In the genomic region with DNA sequence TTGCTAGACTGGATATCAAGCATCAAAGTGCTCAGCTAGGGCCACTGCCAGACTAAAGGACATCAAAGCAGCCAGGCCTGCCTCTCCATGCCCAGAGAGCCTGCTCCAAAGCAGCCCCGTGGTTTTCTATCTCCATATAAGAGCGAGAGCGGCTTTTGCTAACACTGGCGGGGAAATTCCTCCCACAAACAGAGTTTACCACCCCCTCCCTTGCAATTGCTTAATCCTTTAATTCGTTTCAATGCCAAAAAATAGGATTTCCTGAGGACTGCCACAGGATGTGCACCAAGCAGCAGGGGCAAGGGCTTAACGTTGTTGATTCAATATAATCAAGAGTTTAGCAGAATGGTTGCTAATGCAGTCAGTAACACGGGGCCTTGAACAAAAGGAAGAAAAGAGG, we compare ENCODE assay signal across 14 mouse cellular contexts. TPM values are rescaled to one million over a fixed set of nuclear protein-coding genes. Genes with fewer than 3 reads are reported as not detected.
A peak's percentile ranks its signal among the peaks of the same experiment; 100 is the strongest.
DNase-seq lines count a peak whose midpoint lies in the region; ATAC-seq and TF ChIP-seq lines count a peak whose summit lies in the region.
"Had no signal": no experiment of that assay in that cellular context is flagged by ENCODE, and none has a peak within 500 bp of the region (broad histone marks: within the 10 kb centered on the region; RNA-seq: fewer than 3 reads in every experiment).

No protein-coding gene starts in this region.

- no peaks in the 10 kb centered on the region; the same call in 1 of the 2 replicates for H3K36me3 ChIP-seq in neural tube, embryonic 15.5 days
- H3K36me3 ChIP-seq in stomach, postnatal 0 days (ENCODE audit: control insufficient read depth, insufficient read depth, low read length) = no peaks in the 10 kb centered on the region

- peak; percentile 46 for DNase-seq in heart, adult 11 months
- DNase-seq in heart, adult 8-10 months (ENCODE audit: low spot score) = no peak
- no peak for DNase-seq in neural tube, embryonic 10.5 days (ENCODE audit: extremely low spot score, low spot score)
- DNase-seq in stomach, postnatal 0 days (ENCODE audit: low spot score) = no peak
- no peak for DNase-seq in adrenal gland, postnatal 14 days
- no peak for DNase-seq in kidney, postnatal 10 days
- DNase-seq: adrenal gland, postnatal 36 days; heart, postnatal 36 days; kidney, postnatal 4 days; right cerebral cortex, postnatal 14 days had no signal

- peaks cover 19% of the 10 kb centered on the region for H3K4me1 ChIP-seq in neural tube, embryonic 15.5 days
- no peaks in the 10 kb centered on the region for H3K4me1 ChIP-seq in stomach, postnatal 0 days (replicated peaks; ENCODE audit: control insufficient read depth, insufficient read depth)

- TF ChIP-seq EP300 in stomach, postnatal 0 days (optimal IDR thresholded peaks at IDR 0.05) = no peak

- H3K27ac ChIP-seq in neural tube, embryonic 15.5 days (replicated peaks) = 0 out of 2 replicates have a peak overlapping the region, but pooled peaks have one; percentile 6
- H3K27ac ChIP-seq in stomach, postnatal 0 days (replicated peaks) = no peak overlapping the region; the same call in 1 of the 2 replicates
- H3K27ac ChIP-seq: limb, embryonic 13.5 days had no signal

- no peak for ATAC-seq in neural tube, embryonic 15.5 days (ENCODE audit: low FRiP score)
- ATAC-seq in megakaryocyte progenitor cell, adult 5-6 weeks (replicated peaks; ENCODE audit: poor library complexity) = peak; percentile 51
- ATAC-seq in stomach, postnatal 0 days (ENCODE audit: low FRiP score, low TSS enrichment) = peak; percentile 36; the same call in 1 of the 2 replicates

- no peak overlapping the region for H3K9ac ChIP-seq in neural tube, embryonic 15.5 days (replicated peaks)
- no peak overlapping the region for H3K9ac ChIP-seq in stomach, postnatal 0 days (ENCODE audit: low read length)
- H3K9ac ChIP-seq: limb, embryonic 13.5 days had no signal

- no peak overlapping the region for H3K4me3 ChIP-seq in neural tube, embryonic 15.5 days (replicated peaks)
- H3K4me3 ChIP-seq in stomach, postnatal 0 days (ENCODE audit: low read depth, low read length) = no peak overlapping the region
- H3K4me3 ChIP-seq: limb, embryonic 13.5 days had no signal

- H3K4me2 ChIP-seq in neural tube, embryonic 15.5 days = no peak overlapping the region
- no peak overlapping the region for H3K4me2 ChIP-seq in stomach, postnatal 0 days (replicated peaks; ENCODE audit: low read depth)
- H3K4me2 ChIP-seq: limb, embryonic 13.5 days had no signal

- TF ChIP-seq CTCF in stomach, postnatal 0 days (IDR thresholded peaks at IDR 0.05; ENCODE audit: low read depth) = no peak

- no peaks in the 10 kb centered on the region for H3K27me3 ChIP-seq in neural tube, embryonic 15.5 days (replicated peaks)
- no peaks in the 10 kb centered on the region for H3K27me3 ChIP-seq in stomach, postnatal 0 days (ENCODE audit: control insufficient read depth, insufficient read depth, low read length)
- H3K27me3 ChIP-seq: limb, embryonic 13.5 days had no signal

- 20% methylated on average over 7 of the region's 7 CpGs for WGBS in neural tube, embryonic 15.5 days
- 17% methylated on average over 7 of the region's 7 CpGs for WGBS in stomach, postnatal 0 days

- H3K9me3 ChIP-seq in neural tube, embryonic 15.5 days (replicated peaks) = no peaks in the 10 kb centered on the region
- H3K9me3 ChIP-seq in stomach, postnatal 0 days (ENCODE audit: control insufficient read depth, low read length) = no peaks in the 10 kb centered on the region
- H3K9me3 ChIP-seq: limb, embryonic 13.5 days had no signal

RNA-seq across cellular contexts. Expression of a gene that starts 28.1 kb away (rescaled TPM):
- total RNA-seq in heart, adult 8-10 months (2022) = not detected
- 0.96 and 1.2 TPM in 2 replicates for polyA plus RNA-seq in neural tube, embryonic 15.5 days (2015; fragmentation: Nextera tagmentation; extraction: Ambion mirVana)
- total RNA-seq in megakaryocyte progenitor cell, adult 5-6 weeks (2015) = not detected in 2 replicates
- not detected in 2 replicates for total RNA-seq in megakaryocyte progenitor cell, adult 5-6 weeks (2017)
- polyA plus RNA-seq in stomach, postnatal 0 days (2015; fragmentation: Nextera tagmentation; extraction: Ambion mirVana) = 0.28 and 0.34 TPM in 2 replicates
- 0.34 TPM in 1 of 2 replicates, not detected in the other for total RNA-seq in adrenal gland, postnatal 14 days (2021)
- total RNA-seq: heart, postnatal 36 days; monocyte, adult 5-6 weeks had no signal
